Mouse (Mus musculus) testis, adult 2 months (tissue): ENCODE measurements around the gene Mgat5b.

ENCODE experiments used
- CTCF ChIP-seq: fragments of 200-500 bp; IDR thresholded peaks from 2 replicates; pipeline ENCODE4 v1.5.1; 2012; ENCODE audit warnings: low read depth, mild to moderate bottlenecking, inconsistent platforms, low read length, moderate library complexity; ENCODE audit not compliant: control insufficient read depth, insufficient read depth, insufficient replicate concordance
- POLR2A ChIP-seq: fragments of 200-500 bp; IDR thresholded peaks from 2 replicates; pipeline ENCODE4 v1.6.1; 2012; ENCODE audit warnings: low read depth, mild to moderate bottlenecking, inconsistent platforms, low read length, moderate library complexity; ENCODE audit not compliant: control insufficient read depth

DNA sequence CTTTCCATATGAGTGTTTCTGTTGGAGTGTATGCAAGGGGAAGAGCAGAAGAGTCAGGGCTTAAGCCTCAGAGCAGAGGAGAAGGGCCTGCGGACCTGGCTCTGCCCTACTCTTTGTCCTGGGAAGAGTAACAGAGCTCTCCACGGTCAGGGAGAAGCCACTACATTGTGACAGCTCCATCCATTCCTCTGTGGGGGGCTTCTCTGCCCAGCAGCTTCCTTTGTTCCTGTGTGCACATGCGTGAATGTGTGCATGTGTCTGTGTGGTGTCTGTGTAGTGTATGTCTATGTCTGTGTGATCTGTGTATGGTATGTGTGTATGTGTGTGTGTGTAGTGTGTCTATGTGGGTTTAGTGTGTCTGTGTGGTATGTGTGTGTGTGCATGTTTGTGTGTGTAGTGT, 23.3 kb upstream of the Mgat5b start:
- no peak for TF ChIP-seq CTCF
- no peak for TF ChIP-seq POLR2A
